Mouse (Mus musculus): ENCODE measurements around the gene Lcat.

Gene Lcat

DNA sequence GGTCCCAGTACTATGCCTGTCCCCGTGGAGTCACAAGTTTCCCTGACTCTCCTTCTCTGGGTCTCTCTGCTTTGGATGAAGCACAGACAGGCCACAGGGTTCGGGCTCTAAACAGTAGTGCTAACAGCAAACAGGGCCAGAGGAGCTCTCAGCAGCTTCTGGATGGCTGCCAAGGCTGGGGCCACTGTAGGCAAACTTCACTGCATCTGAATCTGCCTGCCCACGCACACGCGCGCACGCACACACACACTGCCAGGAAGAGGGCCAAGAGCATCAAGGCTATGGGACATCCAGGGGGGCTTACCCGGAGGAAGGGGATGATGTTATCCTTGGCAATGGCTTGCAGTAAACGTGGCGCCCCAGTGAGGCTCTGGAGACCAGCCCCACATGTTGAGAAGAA, 6.2 kb upstream of the Lcat start:
- DNase-seq (ENCODE audit: low read depth, low spot score): no peak

DNA sequence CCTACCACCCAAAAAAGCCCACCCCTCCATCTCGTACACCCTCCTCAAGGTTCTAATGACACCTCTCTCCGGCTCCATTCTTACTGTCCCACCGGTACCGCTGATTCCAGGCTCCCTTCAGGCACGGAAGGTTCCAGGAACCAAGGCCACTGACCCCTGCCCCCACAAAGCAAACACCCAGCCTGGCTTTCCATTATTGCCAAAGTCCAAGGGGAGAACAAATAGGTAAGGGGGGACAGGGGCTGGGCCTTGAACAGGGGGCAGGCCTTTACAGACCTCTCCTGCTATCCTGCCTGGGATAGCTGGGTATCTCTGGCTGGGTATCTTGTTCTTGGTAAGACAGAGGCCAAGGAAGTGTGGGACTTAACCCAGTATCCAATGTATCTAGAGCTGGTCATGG, 640 bp downstream of the Lcat start:
- DNase-seq (ENCODE audit: low read depth, low spot score): no peak

- DNase-seq (ENCODE audit: low read depth, low spot score): no peak
These were observed 1.2 kb downstream of the Lcat start for GRCm38 (mm10) chr8:105942026-105942425.

DNA sequence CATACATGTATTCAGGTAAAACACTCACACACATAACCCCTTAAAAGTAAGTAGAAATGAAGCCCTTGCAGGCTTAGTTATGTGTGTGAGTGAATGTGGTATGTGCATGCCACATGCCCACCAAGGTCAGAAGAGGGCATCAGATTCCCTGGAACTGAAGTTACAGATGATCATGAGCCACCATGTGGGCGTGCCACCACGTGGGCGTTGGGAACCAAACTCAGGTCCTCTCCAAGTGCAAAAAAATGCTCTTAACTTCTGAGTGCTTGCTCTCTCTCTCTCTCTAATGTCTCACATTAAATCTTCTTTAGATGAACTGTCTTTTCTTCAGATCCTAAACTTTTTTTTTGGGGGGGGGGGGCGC, 4.9 kb downstream of the Lcat start, which contains the start of gene Psmb10:
Gene Psmb10, minus strand, starts transcription at position 139 of the 364 bp plus-strand sequence.
- no peak for DNase-seq (ENCODE audit: low read depth, low spot score)

GRCm38 (mm10) chr8:105937496-105938305, 5.5 kb downstream of the Lcat start:
- DNase-seq (ENCODE audit: low read depth, low spot score): no peak

DNA sequence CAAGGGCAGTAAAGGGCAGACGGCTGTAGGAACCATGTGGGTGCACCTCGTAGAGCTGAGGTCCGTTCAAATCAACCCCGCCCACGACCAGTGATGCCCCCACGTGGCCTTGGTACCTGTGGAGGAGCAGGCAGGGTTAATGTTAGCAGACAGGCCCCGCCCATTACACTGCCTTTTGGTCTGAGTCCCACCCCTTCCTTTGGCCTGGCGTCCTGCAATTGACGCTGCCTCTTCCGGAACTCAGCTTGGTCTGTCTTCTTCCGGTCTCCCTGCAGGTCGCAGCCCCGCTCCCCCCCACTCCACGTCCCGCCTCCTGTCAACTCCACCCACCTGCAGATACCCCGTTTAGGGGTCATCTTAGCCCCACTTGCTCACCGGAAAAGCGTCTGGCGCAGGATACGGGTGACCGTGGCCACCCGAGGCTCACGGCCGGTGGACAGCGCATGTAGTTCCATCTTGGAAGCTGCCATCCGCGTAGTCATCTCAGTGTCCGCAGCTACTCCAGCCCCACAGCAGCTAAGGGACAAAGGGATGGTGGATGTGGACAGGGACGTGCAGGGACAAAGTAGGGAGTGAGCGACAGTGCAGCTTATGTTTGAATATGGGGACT, 6.2 kb downstream of the Lcat start:
- DNase-seq (ENCODE audit: low read depth, low spot score): peak; percentile 94

DNA sequence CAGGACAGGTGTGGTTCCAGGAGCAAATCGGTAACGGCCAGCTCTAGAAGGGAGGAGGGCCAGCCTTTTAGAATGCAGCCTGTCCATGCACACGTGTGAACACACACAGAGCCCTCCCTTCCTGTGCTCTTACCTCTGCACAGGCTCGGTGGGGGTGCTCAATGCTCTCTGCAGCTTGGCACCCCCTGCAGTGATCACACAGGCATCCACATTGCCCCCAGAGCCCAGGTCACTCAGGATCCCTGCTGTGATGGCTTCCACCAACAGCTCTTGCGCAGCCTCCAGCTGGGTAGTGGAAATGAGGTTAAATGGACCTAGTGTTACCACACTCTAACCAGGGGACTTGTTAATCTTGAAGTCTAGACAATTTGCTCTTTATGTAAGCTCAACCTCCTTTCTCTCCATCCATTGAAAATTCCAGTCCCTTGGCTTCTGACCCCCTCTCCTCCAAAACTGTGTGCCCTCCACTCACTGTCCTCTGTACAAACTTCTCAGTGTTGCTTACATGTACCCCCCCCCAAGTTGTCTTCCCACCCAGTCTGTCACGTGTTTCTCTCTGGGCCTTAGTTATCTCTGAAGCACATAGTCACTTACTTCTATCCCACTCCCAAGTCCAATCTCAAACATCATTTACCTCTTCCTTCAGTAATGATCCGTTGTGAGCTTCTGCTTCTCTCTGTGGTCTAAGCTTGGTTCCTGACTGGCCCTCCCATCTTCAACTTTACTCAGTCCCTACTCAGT, 7.1 kb downstream of the Lcat start:
- DNase-seq (ENCODE audit: low read depth, low spot score): peak; percentile 32

DNA sequence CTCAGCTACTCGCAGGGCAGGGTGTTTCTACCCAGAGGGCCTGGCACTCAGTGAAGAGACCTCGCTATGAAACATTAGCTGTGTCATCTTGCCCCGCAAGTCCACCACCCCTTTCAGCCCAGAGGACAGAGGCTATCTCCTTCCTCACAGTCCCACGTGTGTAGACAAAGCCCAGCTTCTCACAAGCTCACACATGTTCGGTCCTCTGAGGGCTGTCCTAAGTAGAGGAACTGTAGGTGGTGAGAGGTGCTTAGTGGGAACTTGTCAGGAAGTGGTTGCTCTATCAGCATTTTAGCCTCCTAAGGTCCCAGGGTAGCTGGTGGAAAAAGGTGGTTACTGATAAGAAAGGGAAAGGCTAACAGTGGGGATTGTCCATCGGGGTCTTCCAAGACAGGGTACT, 8.1 kb downstream of the Lcat start:
- DNase-seq (ENCODE audit: low read depth, low spot score): no peak

DNA sequence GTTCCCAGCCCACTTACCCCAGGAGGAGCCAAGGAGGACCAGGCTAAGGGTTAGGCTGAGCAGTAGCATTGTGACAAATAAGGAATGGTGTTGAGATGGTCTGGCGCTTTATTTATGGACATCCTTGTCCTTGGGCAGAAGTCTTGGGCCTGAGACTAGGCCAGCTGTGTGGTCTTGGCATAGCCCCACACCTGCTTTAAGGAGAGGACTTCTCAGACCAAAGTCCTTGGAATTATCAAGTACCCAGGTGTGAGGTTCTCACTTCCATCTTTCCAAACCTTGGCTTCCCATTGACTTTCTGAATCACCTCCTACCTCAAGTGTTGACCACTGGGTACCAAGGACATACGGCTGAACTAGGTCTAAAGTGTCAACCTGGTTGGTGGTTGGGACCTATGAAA, 9.4 kb downstream of the Lcat start, which contains the start of gene Ctrl:
Gene Ctrl, minus strand, starts transcription at position 101 of the 400 bp plus-strand sequence.
- DNase-seq (ENCODE audit: low read depth, low spot score): no peak

GRCm38 (mm10) chr8:105932525-105932924, 10.7 kb downstream of the Lcat start:
- no peak for DNase-seq (ENCODE audit: low read depth, low spot score)

- no peak for DNase-seq (ENCODE audit: low read depth, low spot score)
These were observed 11.9 kb downstream of the Lcat start for GRCm38 (mm10) chr8:105931271-105931670.

DNA sequence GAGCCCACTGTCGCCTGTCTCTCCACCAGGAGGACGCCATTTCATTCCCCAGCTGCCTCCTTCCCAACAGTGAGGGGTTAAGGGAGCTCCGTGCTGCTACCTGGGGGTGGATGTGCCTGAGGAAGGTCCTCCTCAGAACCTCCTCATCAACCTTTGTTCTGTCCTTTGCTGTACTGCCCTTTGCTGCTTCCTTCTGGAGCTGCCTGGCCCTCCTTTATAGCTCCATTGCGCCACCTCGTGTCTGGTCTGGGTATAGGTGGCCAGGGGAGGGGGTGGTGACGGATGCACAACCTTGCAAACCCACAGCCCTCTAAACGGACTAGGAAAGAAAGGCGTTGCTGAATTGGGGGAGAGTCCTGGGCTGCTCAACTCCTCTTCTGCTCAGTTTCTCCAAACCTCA, 12.6 kb downstream of the Lcat start:
- peak; percentile 88 for DNase-seq (ENCODE audit: low read depth, low spot score)

DNA sequence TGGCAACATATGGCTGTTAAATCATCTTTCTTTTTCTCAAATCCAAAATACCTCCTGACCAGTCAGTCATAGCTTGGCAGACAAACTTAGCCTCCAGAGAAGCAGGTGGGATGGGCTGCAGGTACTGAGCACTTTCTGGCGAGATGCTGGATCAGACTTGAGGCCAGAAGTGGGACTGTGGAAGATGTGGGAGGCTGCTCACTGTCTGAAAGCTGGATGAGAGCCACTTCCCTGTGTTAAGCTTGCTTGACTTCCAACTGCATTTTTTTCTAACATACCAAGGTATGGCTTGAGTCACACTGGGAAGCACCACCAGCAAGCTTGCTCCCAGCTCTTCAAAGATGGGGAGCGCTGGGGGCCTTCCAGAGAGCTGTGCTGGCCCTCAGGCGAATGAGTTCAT, 18.1 kb downstream of the Lcat start:
- no peak for DNase-seq (ENCODE audit: low read depth, low spot score)

GRCm38 (mm10) chr8:105919390-105919789, 23.8 kb downstream of the Lcat start:
- DNase-seq (ENCODE audit: low read depth, low spot score): no peak

- DNase-seq (ENCODE audit: low read depth, low spot score): no peak
These were observed 42.1 kb downstream of the Lcat start for GRCm38 (mm10) chr8:105900941-105901616.

- DNase-seq (ENCODE audit: low read depth, low spot score): peak; percentile 98
These were observed 42.8 kb downstream of the Lcat start, which contains the start of gene Pskh1 for GRCm38 (mm10) chr8:105900180-105900940. Pskh1 (plus strand) TSS chr8:105900441.

GRCm38 (mm10) chr8:105897801-105898480, 45.2 kb downstream of the Lcat start:
- no peak for DNase-seq (ENCODE audit: low read depth, low spot score)

GRCm38 (mm10) chr8:105893339-105893738, 49.8 kb downstream of the Lcat start, which contains the start of gene Nrn1l:
Nrn1l (plus strand) TSS chr8:105893567.
- DNase-seq (ENCODE audit: low read depth, low spot score): peak; percentile 92

DNA sequence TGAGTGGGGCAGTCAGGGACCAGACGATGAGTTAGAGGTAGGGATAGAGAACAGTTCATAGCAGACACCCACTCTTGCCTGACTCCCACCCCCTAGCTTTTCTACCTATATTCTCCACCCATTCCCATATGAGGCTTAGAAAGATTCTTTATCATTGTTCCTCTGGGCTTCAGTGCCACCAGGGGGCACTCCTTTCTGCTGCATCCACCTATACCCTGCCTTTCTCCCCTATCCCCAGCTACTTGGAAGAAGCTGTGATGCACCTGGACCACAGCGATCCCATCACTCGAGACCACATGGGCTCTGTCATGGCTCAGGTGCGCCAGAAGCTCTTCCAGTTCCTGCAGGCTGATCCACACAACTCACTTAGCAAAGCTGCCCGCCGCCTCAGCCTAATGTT, 50.8 kb downstream of the Lcat start:
- DNase-seq (ENCODE audit: low read depth, low spot score): peak; percentile 51

DNA sequence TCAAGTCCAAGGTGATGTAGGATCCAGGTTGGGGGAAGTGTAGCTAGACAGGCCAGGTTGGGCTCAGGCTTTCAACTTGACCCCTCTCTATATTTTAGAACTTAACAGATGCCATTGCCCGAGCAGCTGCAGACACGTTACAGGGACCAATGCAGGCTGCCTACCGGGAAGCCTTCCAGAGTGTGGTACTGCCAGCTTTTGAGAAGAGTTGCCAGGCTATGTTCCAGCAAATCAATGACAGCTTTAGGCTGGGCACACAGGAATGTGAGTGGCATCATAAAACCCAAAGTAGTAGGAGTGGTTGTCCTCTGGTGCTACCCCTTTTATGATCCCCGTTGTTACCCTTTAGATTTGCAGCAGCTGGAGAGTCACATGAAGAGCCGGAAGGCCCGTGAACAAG, 52.3 kb downstream of the Lcat start:
- no peak for DNase-seq (ENCODE audit: low read depth, low spot score)
